Mouse (Mus musculus) limb, embryonic 13.5 days (tissue): ENCODE data around the gene Tgds. TPM values are rescaled to one million over a fixed set of nuclear protein-coding genes. Genes with fewer than 3 reads are reported as not detected.
A peak's percentile ranks its signal among the peaks of the same experiment; 100 is the strongest.

Experiments used
- ATAC-seq: fragments of 200-750 bp; cut with Nextera tagmentation; 2 replicates; pipeline ENCODE4 v1.8.0; 2017; ENCODE audit warnings: low read depth, moderate number of reproducible peaks, moderate TSS enrichment; ENCODE audit not compliant: low FRiP score
- H3K27ac ChIP-seq: fragments of 300-500 bp; sonication (generic); 2 replicates; pipeline ENCODE4 v1.5.1; 2015; ENCODE audit warnings: inconsistent platforms, mild to moderate bottlenecking, moderate library complexity
- H3K27me3 ChIP-seq: fragments of 300-500 bp; sonication (generic); 2 replicates; pipeline ENCODE4 v1.6.1; 2015; ENCODE audit warnings: mild to moderate bottlenecking, inconsistent platforms
- H3K36me3 ChIP-seq: fragments of 300-500 bp; sonication (generic); 2 replicates; pipeline ENCODE4 v1.6.1; 2015; ENCODE audit warnings: inconsistent platforms, mild to moderate bottlenecking, moderate library complexity
- H3K4me1 ChIP-seq: fragments of 300-500 bp; sonication (generic); 2 replicates; pipeline ENCODE4 v1.6.1; 2015; ENCODE audit warnings: inconsistent platforms
- H3K4me2 ChIP-seq: fragments of 300-500 bp; sonication (generic); replicated peaks from 2 replicates; pipeline ENCODE4 v1.6.1; 2015; ENCODE audit warnings: inconsistent platforms, mild to moderate bottlenecking, moderate library complexity
- H3K4me3 ChIP-seq: fragments of 300-500 bp; sonication (generic); 2 replicates; pipeline ENCODE4 v1.5.1; 2015; ENCODE audit warnings: moderate library complexity, mild to moderate bottlenecking, inconsistent platforms
- H3K9ac ChIP-seq: fragments of 300-500 bp; sonication (generic); 2 replicates; pipeline ENCODE4 v1.6.1; 2015; ENCODE audit warnings: mild to moderate bottlenecking, inconsistent platforms
- H3K9me3 ChIP-seq: fragments of 300-500 bp; sonication (generic); 2 replicates; pipeline ENCODE4 v1.6.1; 2016; ENCODE audit warnings: inconsistent platforms
- WGBS: fragments of 180-500 bp; shearing (Covaris S2); methylation state at CpG from one replicate; pipeline ENCODE4 v1.1.7; 2015; 5-methylcytosine and 5-hydroxymethylcytosine counted together
- polyA plus RNA-seq: library from polyadenylated mRNA; unstranded; fragments of >200 nt; fragmentation: Nextera tagmentation; extraction: Ambion mirVana; gene quantifications from 2 replicates; pipeline ENCODE4 v1.2.1, GENCODE M21; 2015

Tgds gene
- 38.3 and 38.8 TPM in 2 replicates for polyA plus RNA-seq

DNA sequence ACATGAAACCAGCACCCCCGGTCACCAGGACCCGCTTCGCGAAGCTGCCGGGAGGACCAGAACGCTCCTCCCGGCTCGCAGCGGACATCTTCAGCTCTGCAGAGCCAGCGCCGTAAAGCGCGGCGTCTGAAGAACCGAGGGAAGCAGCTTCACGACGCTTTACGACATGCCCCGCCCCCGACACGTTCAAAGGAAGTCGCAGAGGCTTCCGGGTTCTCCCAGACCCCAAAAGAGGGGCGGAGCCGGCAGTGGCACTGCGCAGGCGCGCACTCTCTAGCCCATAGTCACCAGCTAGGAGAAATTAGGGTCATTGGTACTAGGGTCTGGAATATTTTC is at the start of gene Tgds:
Gene Tgds (minus strand): TSS at position 114 of the 336 bp plus-strand sequence.
- Histone ChIP-seq H3K27ac (peak within 1 kb of the TSS; percentile 11; the same call in 1 of the 2 replicates), H3K4me1 (peaks cover 21% of the 10 kb centered on the region)
- under 1% methylated on average over 28 of the region's 28 CpGs for WGBS

DNA sequence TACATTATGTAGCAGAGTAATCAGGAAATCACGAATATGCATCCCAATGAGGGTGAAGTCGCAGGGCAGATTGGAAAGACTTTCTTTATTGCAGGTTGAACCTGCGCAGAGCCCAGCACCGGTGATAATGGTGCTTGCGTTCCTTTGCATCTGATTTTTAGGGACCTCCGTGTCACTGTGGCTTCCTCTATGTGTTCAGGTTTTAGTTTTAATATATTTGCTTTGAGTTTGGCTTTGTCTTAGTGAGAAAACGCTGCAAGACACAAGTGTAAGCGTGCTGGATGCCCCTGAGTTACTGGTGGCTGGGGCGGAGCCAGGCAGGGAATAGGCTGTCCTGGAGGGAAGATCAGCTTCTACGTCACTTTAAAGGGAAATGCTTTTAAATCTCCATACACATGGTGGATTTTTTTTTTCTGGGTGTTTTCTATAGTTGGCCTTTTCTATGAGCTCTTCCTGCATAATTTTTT is 48.2 kb upstream of the Tgds start:
- Histone ChIP-seq H3K36me3 (no peaks in the 10 kb centered on the region), H3K9ac (peak overlapping the region; percentile 62; the same call in 1 of the 2 replicates), H3K27ac (no peak overlapping the region), H3K4me3 (peak overlapping the region; percentile 51), H3K27me3 (no peaks in the 10 kb centered on the region), H3K4me2 (peak overlapping the region; percentile 70), H3K9me3 (no peaks in the 10 kb centered on the region), H3K4me1 (0 out of 2 replicates have a peak, but pooled peaks cover 4% of the 10 kb centered on the region)
- WGBS = 4% methylated on average over 10 of the region's 10 CpGs
- peak; percentile 72 for ATAC-seq

More for the DNA sequence above, at the start of gene Tgds:
- Histone ChIP-seq H3K36me3 (peaks cover 19% of the 10 kb centered on the region), H3K4me3 (peak within 1 kb of the TSS; percentile 83), H3K27me3 (0 out of 2 replicates have a peak, but pooled peaks cover 4% of the 10 kb centered on the region), H3K4me2 (peak within 1 kb of the TSS; percentile 87), H3K9me3 (no peaks in the 10 kb centered on the region), H3K9ac (peak within 1 kb of the TSS; percentile 85)
- ATAC-seq = peak; percentile 77

DNA sequence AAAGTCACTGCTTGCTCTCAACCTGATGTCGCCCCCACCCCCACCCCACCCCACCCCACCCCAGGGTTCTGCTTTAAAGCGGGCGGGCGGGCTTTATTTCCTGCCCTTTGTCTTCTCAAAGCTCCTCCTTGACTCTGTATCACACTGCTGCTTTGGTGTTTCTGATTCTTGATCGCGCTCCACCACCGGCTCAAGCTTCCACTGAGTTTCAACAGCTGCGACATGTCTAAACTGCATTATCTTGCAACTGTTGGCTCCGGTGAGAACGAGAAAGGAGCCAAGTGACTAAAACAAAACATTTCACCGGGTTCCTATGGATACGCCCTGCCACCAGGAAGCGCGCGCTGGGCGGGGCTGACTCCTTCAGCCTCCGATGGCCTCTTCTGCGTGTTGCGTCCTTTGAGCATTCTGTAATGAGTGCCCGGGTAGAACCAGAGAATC is 47.6 kb upstream of the Tgds start:
- H3K36me3 ChIP-seq = no peaks in the 10 kb centered on the region
- peak overlapping the region; percentile 62 for H3K9ac ChIP-seq
- 0 out of 2 replicates have a peak, but pooled peaks cover 4% of the 10 kb centered on the region for H3K4me1 ChIP-seq
- peak; percentile 73; the same call in 1 of the 2 replicates for ATAC-seq
- H3K27me3 ChIP-seq = no peaks in the 10 kb centered on the region
- WGBS = under 1% methylated on average over 20 of the region's 20 CpGs
- no peaks in the 10 kb centered on the region for H3K9me3 ChIP-seq
- no peak overlapping the region for H3K27ac ChIP-seq
- H3K4me3 ChIP-seq = peak overlapping the region; percentile 51
- H3K4me2 ChIP-seq = peak overlapping the region; percentile 70

DNA sequence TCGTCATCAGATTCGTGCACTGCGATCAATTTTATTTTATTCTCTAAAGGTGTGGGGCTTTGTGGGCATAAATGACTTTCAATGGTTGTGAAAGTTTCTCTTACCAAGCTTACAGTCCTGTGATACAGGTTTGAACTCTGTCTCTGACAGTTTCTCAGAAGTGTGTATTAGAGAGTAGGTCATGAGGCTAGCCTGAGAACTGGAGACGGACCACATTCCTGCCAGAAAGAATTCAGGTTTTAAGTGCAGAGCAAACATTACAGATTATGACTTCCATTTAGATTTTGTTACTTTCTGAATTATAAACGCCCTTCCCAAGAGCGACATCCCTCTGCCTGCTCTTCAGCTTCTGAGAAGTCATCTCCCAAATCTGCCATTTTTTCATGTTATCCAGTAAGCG is 47.1 kb upstream of the Tgds start:
- Histone ChIP-seq H3K9me3 (no peaks in the 10 kb centered on the region), H3K4me1 (0 out of 2 replicates have a peak, but pooled peaks cover 4% of the 10 kb centered on the region), H3K9ac (peak overlapping the region; percentile 62), H3K4me3 (peak overlapping the region; percentile 51), H3K27me3 (no peaks in the 10 kb centered on the region), H3K27ac (no peak overlapping the region), H3K4me2 (peak overlapping the region; percentile 70), H3K36me3 (no peaks in the 10 kb centered on the region)
- WGBS = 37% methylated on average over 7 of the region's 7 CpGs
- no peak for ATAC-seq

DNA sequence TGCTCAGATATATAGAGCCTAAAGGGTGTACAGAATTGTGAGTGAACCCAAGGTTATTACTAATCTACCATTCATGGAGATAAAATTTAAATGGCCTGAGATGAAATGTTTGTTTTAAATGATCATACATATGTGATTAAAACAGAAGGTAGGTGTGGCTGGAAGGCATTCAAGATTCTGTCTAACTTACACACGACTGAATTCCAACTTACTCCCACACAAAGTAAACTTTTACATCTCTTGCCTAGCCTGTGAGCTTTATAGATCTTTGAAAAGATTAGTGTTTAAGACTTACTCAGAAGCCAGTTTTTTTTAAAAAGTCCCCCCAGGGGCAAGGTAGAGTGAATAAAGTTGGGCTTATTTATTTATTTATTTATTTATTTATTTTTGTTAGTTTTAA is 46.7 kb upstream of the Tgds start:
- Histone ChIP-seq H3K27me3 (no peaks in the 10 kb centered on the region), H3K4me3 (no peak overlapping the region), H3K4me1 (0 out of 2 replicates have a peak, but pooled peaks cover 4% of the 10 kb centered on the region), H3K27ac (no peak overlapping the region), H3K4me2 (peak overlapping the region; percentile 70), H3K9me3 (no peaks in the 10 kb centered on the region), H3K9ac (no peak overlapping the region), H3K36me3 (no peaks in the 10 kb centered on the region)
- WGBS = 43% methylated on average over 1 of the region's 1 CpGs
- ATAC-seq = no peak

DNA sequence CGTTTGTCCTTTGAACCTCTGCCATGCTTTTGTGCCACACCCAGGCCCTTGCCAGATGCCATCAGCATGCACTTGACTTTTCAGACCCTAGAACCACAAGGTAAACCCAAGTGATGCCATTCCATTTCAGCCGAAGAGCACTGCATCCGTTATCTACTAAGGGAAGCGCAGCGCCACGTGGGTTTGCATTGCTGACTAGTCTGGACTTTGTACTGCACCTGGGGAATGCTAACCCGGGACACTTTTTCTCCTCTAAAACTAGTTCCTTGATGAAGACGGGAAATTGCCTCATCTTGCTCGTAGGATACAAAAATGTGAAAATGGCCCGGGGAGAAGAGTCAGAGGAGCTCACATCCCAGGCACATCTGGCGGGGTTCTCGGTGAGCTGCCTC is 43.1 kb upstream of the Tgds start:
- 0 out of 2 replicates have a peak, but pooled peaks cover 4% of the 10 kb centered on the region for H3K4me1 ChIP-seq
- no peak overlapping the region for H3K4me2 ChIP-seq
- 80% methylated on average over 12 of the region's 12 CpGs for WGBS
- no peak for ATAC-seq
- H3K4me3 ChIP-seq = no peak overlapping the region
- no peaks in the 10 kb centered on the region for H3K27me3 ChIP-seq
- no peaks in the 10 kb centered on the region for H3K9me3 ChIP-seq
- H3K27ac ChIP-seq = no peak overlapping the region
- H3K36me3 ChIP-seq = no peaks in the 10 kb centered on the region
- no peak overlapping the region for H3K9ac ChIP-seq

DNA sequence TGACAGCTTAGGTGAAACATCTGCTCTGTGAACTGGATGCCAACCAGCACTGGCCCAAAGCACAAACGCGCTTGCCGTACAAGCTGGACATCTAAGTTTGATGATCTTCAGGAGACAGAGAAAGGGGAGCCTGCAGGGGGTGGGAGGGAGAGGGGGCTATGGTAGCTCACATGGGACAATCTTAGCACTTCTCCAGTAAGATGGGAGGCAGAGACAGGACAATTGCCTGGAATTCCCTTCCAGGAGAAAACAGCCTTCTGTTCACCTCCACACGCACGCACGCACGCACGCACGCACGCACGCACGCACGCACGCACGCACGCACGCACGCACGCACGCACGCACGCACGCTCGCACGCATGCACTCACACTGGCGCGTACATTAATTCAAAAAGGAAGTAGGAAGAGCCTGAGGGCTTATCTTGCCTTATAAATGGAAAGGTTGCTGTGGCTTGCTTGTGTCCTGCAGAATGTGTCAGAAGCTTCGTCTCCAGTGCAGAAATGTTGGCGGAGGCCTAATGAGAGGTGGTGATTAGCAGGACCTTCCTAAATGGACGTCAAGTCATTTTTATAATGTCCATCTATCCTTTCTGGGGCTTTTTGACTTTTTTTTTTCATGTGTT is 42.6 kb upstream of the Tgds start:
- 87% methylated on average over 30 of the region's 30 CpGs for WGBS
- no peak for ATAC-seq
- no peak overlapping the region for H3K27ac ChIP-seq

DNA sequence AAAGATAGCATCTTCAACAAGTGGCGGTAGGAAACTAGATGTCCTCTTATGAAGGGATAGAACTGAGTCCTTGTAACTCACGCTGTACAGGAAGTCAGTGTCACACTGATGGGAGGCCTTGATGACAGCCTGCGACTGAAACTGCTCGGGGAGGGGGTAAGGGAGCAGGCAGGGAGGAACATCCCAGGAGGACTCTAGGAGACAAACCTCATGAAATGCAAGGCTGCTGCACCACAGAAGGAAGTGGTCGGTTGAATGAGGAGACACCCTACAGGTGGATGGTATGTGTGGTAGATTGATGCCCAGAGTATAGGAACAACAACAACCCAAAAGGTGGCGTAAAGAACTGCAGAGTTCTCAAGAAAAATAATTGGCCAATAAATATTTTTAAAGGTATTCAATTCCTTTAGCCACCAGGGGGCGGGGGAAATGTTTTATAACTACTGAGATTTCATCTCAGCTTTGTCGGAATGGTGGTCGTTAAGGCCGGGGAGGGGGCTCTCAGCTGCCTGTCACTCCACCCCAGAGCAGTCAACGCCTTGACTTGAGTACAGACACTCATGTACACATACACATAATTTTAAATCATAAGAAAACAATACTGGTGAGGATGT is 41.1 kb upstream of the Tgds start:
- peaks cover 14% of the 10 kb centered on the region for H3K36me3 ChIP-seq
- H3K9ac ChIP-seq = no peak overlapping the region
- WGBS = 61% methylated on average over 11 of the region's 11 CpGs
- no peak overlapping the region for H3K27ac ChIP-seq
- H3K4me1 ChIP-seq = no peaks in the 10 kb centered on the region
- no peak for ATAC-seq
- no peak overlapping the region for H3K4me3 ChIP-seq
- no peaks in the 10 kb centered on the region for H3K27me3 ChIP-seq
- H3K9me3 ChIP-seq = no peaks in the 10 kb centered on the region
- no peak overlapping the region for H3K4me2 ChIP-seq

More for the DNA sequence above, 42.6 kb upstream of the Tgds start:
- H3K9me3 ChIP-seq = no peaks in the 10 kb centered on the region
- H3K4me3 ChIP-seq = no peak overlapping the region
- no peak overlapping the region for H3K9ac ChIP-seq
- peaks cover under 1% of the 10 kb centered on the region; the same call in 1 of the 2 replicates for H3K36me3 ChIP-seq
- no peak overlapping the region for H3K4me2 ChIP-seq
- H3K4me1 ChIP-seq = 0 out of 2 replicates have a peak, but pooled peaks cover 4% of the 10 kb centered on the region
- no peaks in the 10 kb centered on the region for H3K27me3 ChIP-seq

DNA sequence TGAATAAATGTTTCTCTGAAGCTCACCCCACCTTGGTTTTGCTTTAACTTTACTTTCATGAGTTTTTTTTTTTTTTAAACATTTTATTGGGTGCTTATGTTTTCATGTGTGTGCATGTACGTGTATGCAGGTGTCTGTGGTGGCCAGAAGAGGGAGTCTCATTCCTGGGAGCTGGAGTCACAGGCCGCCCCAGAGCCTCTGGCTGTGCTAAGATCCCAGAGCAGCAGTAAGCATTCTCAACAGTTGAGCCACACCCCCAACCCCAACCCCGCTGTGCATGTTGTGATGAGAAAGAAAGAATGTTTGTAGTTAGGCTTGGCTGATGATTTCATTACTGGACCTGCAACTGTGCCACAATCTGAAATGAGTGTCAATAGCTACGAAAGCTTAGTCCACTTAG is 36.2 kb upstream of the Tgds start:
- Histone ChIP-seq H3K9me3 (no peaks in the 10 kb centered on the region), H3K4me3 (no peak overlapping the region), H3K4me1 (no peaks in the 10 kb centered on the region), H3K27me3 (no peaks in the 10 kb centered on the region), H3K9ac (no peak overlapping the region), H3K4me2 (no peak overlapping the region), H3K36me3 (peaks cover 26% of the 10 kb centered on the region), H3K27ac (no peak overlapping the region)
- ATAC-seq = no peak
- 95% methylated on average over 4 of the region's 4 CpGs for WGBS

DNA sequence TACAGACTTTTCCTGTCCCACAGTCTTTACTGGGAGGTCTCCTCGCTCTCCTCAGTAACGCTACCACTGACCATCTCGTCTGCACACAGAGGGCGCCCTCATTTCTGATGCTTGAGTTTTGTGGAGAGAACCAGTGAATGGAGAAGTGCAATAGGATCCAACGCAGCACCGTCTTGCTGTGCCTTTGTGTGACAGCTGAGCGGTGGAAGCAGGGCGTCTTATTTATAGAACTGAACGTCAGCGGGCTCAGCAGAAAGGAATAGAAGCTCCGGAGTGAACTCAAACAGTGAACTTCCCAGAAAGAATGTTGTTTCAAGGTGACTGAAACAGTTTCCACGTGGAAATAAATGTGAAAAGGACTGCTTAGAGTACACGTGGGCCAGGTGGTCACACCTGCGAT is 30.1 kb upstream of the Tgds start:
- Histone ChIP-seq H3K4me1 (no peaks in the 10 kb centered on the region), H3K4me2 (no peak overlapping the region), H3K27ac (no peak overlapping the region), H3K27me3 (no peaks in the 10 kb centered on the region), H3K4me3 (no peak overlapping the region), H3K9ac (no peak overlapping the region), H3K36me3 (peaks cover 66% of the 10 kb centered on the region), H3K9me3 (no peaks in the 10 kb centered on the region)
- ATAC-seq = no peak
- 89% methylated on average over 14 of the region's 14 CpGs for WGBS

DNA sequence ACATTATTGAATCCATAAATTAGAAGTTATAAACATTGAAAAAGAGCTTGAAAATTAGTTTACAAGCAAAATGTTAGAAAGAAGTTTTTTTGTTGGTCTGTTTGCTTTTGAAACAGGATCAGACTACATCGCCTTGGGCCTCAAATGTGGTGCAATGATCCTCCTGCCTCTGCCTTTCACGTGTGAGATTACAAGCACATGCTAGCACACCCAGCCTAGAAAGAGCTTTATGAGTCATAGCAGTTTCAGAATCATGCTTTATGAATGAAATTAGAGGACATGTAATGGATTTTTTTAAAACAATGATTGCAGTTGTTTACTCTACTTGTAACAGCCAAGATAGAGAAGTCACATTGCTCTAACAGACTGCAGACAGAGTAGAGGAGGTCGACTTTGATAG is 29.2 kb upstream of the Tgds start:
- Histone ChIP-seq H3K36me3 (peaks cover 69% of the 10 kb centered on the region), H3K9ac (no peak overlapping the region), H3K4me1 (no peaks in the 10 kb centered on the region), H3K27ac (no peak overlapping the region), H3K27me3 (no peaks in the 10 kb centered on the region), H3K9me3 (no peaks in the 10 kb centered on the region), H3K4me2 (no peak overlapping the region), H3K4me3 (no peak overlapping the region)
- no peak for ATAC-seq
- WGBS = 85% methylated on average over 3 of the region's 3 CpGs

DNA sequence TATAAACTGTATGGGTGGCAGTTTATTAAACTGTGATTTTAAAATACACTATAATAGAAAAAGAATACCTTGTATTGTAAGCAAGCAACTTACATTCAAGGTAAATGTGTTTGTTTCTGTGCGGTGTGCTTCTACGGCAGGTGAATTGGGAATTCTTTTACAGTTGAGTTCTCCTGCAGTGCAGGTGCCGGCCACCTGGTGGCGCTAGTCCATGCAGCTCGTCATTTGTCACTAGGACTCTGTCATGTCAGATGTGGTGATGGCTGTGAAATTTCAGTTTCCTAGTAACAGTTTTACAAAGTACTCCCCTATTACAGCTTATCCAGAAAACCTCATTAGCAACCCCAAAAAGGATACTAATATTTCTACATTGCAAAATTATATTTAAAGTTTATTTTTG is 24.6 kb upstream of the Tgds start:
- H3K9ac ChIP-seq = no peak overlapping the region
- peaks cover 87% of the 10 kb centered on the region for H3K36me3 ChIP-seq
- H3K4me2 ChIP-seq = no peak overlapping the region
- no peak for ATAC-seq
- no peak overlapping the region for H3K27ac ChIP-seq
- no peaks in the 10 kb centered on the region for H3K4me1 ChIP-seq
- no peaks in the 10 kb centered on the region for H3K27me3 ChIP-seq
- H3K4me3 ChIP-seq = no peak overlapping the region
- 25% methylated on average over 5 of the region's 5 CpGs for WGBS
- no peaks in the 10 kb centered on the region for H3K9me3 ChIP-seq
